Mouse (Mus musculus): Measurements from ENCODE around the gene Lrp6. TPM values are rescaled to one million over a fixed set of nuclear protein-coding genes. Genes with fewer than 3 reads are reported as not detected.

Lrp6 gene
- total and polyA plus RNA-seq, 3 experiments = 16.5 to 50.0 (median 48.7) TPM

GRCm38 (mm10) chr6:134582110-134582509 lies 15.3 kb upstream of the Lrp6 start:
- H3K4me1 ChIP-seq (ENCODE audit: control insufficient read depth, insufficient read depth, low read length) = no peaks in the 10 kb centered on the region
- intact Hi-C loops (cut with DNase I) = no loop called here
- WGBS = 74% methylated on average over 5 of the region's 5 CpGs
- H3K4me3 ChIP-seq = no peak overlapping the region
- H3K27ac ChIP-seq = no peak overlapping the region
- no peaks in the 10 kb centered on the region for H3K36me3 ChIP-seq (ENCODE audit: control insufficient read depth, insufficient read depth, low read length)
- H3K79me2 ChIP-seq (replicated peaks; ENCODE audit: control insufficient read depth, insufficient read depth, low read length) = no peaks in the 10 kb centered on the region
- no peak overlapping the region for H3K9ac ChIP-seq (ENCODE audit: low read depth, low read length)
- TF ChIP-seq POLR2A (IDR thresholded peaks at IDR 0.05; ENCODE audit: insufficient read depth, low read depth, low read length) (no peak), CTCF (IDR thresholded peaks at IDR 0.05) (no peak), EP300 (IDR thresholded peaks at IDR 0.05; ENCODE audit: insufficient read depth, low read depth, low read length) (no peak)
- no peaks in the 10 kb centered on the region for H3K27me3 ChIP-seq (ENCODE audit: control insufficient read depth, insufficient read depth, low read length)
- DNase-seq = no peak

DNA sequence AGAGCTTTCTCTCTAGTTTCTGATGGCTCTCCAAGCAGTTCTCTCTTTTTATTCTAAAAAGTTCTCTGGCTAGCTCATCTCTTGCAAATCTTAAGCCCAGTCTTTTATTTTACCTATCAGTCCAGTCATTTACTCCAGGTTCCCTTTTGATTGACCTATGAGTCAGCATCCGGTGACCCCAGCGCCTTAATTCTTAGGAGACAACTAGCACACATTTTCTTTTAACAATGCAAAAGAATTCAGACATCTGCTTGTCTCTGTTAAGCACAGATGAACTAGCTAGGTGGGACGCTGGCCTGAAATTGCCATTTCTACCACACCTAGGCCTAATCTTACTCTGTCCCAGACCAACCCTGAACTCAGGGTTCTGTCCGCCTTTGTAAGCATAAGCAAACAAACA lies 12.7 kb upstream of the Lrp6 start:
- peaks cover 10% of the 10 kb centered on the region for H3K4me1 ChIP-seq (ENCODE audit: control insufficient read depth, insufficient read depth, low read length)
- DNase-seq = no peak
- TF ChIP-seq CTCF (IDR thresholded peaks at IDR 0.05) (no peak), POLR2A (IDR thresholded peaks at IDR 0.05; ENCODE audit: insufficient read depth, low read depth, low read length) (no peak), EP300 (IDR thresholded peaks at IDR 0.05; ENCODE audit: insufficient read depth, low read depth, low read length) (no peak)
- no peaks in the 10 kb centered on the region for H3K79me2 ChIP-seq (replicated peaks; ENCODE audit: control insufficient read depth, insufficient read depth, low read length)
- H3K27ac ChIP-seq = no peak overlapping the region
- 94% methylated on average over 4 of the region's 4 CpGs for WGBS
- no peak overlapping the region for H3K4me3 ChIP-seq
- intact Hi-C loops (cut with DNase I) = no loop called here
- H3K9ac ChIP-seq (ENCODE audit: low read depth, low read length) = no peak overlapping the region
- H3K36me3 ChIP-seq (ENCODE audit: control insufficient read depth, insufficient read depth, low read length) = peaks cover 2% of the 10 kb centered on the region; the same call in 1 of the 2 replicates
- no peaks in the 10 kb centered on the region for H3K27me3 ChIP-seq (ENCODE audit: control insufficient read depth, insufficient read depth, low read length)

GRCm38 (mm10) chr6:134578039-134578438 lies 11.3 kb upstream of the Lrp6 start:
- Histone ChIP-seq H3K27me3 (ENCODE audit: control insufficient read depth, insufficient read depth, low read length) (no peaks in the 10 kb centered on the region), H3K9ac (ENCODE audit: low read depth, low read length) (no peak overlapping the region), H3K36me3 (ENCODE audit: control insufficient read depth, insufficient read depth, low read length) (peaks cover 2% of the 10 kb centered on the region; the same call in 1 of the 2 replicates), H3K4me3 (no peak overlapping the region), H3K27ac (no peak overlapping the region), H3K4me1 (ENCODE audit: control insufficient read depth, insufficient read depth, low read length) (peaks cover 14% of the 10 kb centered on the region), H3K79me2 (replicated peaks; ENCODE audit: control insufficient read depth, insufficient read depth, low read length) (no peaks in the 10 kb centered on the region)
- DNase-seq = no peak
- WGBS = 67% methylated on average over 6 of the region's 6 CpGs
- TF ChIP-seq POLR2A (IDR thresholded peaks at IDR 0.05; ENCODE audit: insufficient read depth, low read depth, low read length) = no peak
- TF ChIP-seq CTCF (IDR thresholded peaks at IDR 0.05) = no peak
- no peak for TF ChIP-seq EP300 (IDR thresholded peaks at IDR 0.05; ENCODE audit: insufficient read depth, low read depth, low read length)
- intact Hi-C loops (cut with DNase I) = no loop called here

DNA sequence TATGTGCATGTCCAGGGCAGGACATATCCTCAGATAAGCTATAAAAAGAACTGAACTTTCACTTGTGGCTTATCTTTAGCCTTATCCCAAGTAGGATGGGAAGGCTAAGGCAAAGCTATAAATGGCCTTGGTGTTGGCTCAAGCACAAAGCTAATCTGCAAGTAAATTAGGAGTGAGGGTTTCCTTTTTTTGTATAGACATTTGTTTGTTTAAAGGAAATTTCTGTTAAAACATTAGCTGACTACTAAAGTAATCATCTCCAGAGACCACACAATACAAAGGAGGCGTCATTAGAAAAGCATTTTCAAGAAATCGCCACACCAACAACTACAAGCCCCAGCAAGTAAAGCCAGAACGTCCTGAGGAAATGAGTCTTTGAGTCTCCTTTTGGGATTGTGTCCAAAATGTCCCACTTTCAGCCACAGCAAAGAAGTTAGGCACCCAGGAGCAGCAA lies 8.6 kb upstream of the Lrp6 start:
- Histone ChIP-seq H3K27ac (peak overlapping the region; percentile 71), H3K79me2 (replicated peaks; ENCODE audit: control insufficient read depth, insufficient read depth, low read length) (no peaks in the 10 kb centered on the region), H3K4me3 (no peak overlapping the region), H3K27me3 (ENCODE audit: control insufficient read depth, insufficient read depth, low read length) (no peaks in the 10 kb centered on the region), H3K36me3 (ENCODE audit: control insufficient read depth, insufficient read depth, low read length) (peaks cover 2% of the 10 kb centered on the region; the same call in 1 of the 2 replicates), H3K9ac (ENCODE audit: low read depth, low read length) (no peak overlapping the region), H3K4me1 (ENCODE audit: control insufficient read depth, insufficient read depth, low read length) (peaks cover 15% of the 10 kb centered on the region)
- TF ChIP-seq POLR2A (IDR thresholded peaks at IDR 0.05; ENCODE audit: insufficient read depth, low read depth, low read length) (no peak), EP300 (IDR thresholded peaks at IDR 0.05; ENCODE audit: insufficient read depth, low read depth, low read length) (no peak), CTCF (IDR thresholded peaks at IDR 0.05) (no peak)
- intact Hi-C loops (cut with DNase I) = no loop called here
- DNase-seq = peak in 1 of 2 experiments; percentile 27
- 19% methylated on average over 3 of the region's 3 CpGs for WGBS

- Histone ChIP-seq H3K36me3 (ENCODE audit: control insufficient read depth, insufficient read depth, low read length) (peaks cover 2% of the 10 kb centered on the region; the same call in 1 of the 2 replicates), H3K27ac (no peak overlapping the region), H3K4me1 (ENCODE audit: control insufficient read depth, insufficient read depth, low read length) (peaks cover 4% of the 10 kb centered on the region), H3K27me3 (ENCODE audit: control insufficient read depth, insufficient read depth, low read length) (no peaks in the 10 kb centered on the region), H3K4me3 (no peak overlapping the region), H3K9ac (ENCODE audit: low read depth, low read length) (no peak overlapping the region), H3K79me2 (replicated peaks; ENCODE audit: control insufficient read depth, insufficient read depth, low read length) (peaks cover 3% of the 10 kb centered on the region; the same call in 1 of the 2 replicates)
- WGBS = 91% methylated on average over 5 of the region's 5 CpGs
- DNase-seq = no peak
- intact Hi-C loops (cut with DNase I) = loop anchor here (5.0 kb wide), 4 partner anchors 39 to 264 kb away; partner anchors contain the start of genes Crebl2 and Dusp16
- TF ChIP-seq CTCF (IDR thresholded peaks at IDR 0.05) (no peak), POLR2A (IDR thresholded peaks at IDR 0.05; ENCODE audit: insufficient read depth, low read depth, low read length) (no peak), EP300 (IDR thresholded peaks at IDR 0.05; ENCODE audit: insufficient read depth, low read depth, low read length) (no peak)
Observed at GRCm38 (mm10) chr6:134567986-134568556, 1.3 kb upstream of the Lrp6 start.

GRCm38 (mm10) chr6:134566248-134566817 lies 432 bp downstream of the Lrp6 start:
- TF ChIP-seq POLR2A (IDR thresholded peaks at IDR 0.05; ENCODE audit: insufficient read depth, low read depth, low read length) (no peak), EP300 (IDR thresholded peaks at IDR 0.05; ENCODE audit: insufficient read depth, low read depth, low read length) (no peak), CTCF (IDR thresholded peaks at IDR 0.05) (no peak)
- Histone ChIP-seq H3K4me1 (ENCODE audit: control insufficient read depth, insufficient read depth, low read length) (peaks cover 3% of the 10 kb centered on the region), H3K4me3 (peak overlapping the region; percentile 69), H3K79me2 (replicated peaks; ENCODE audit: control insufficient read depth, insufficient read depth, low read length) (peaks cover 6% of the 10 kb centered on the region), H3K27me3 (ENCODE audit: control insufficient read depth, insufficient read depth, low read length) (no peaks in the 10 kb centered on the region), H3K9ac (ENCODE audit: low read depth, low read length) (peak overlapping the region; percentile 100), H3K36me3 (ENCODE audit: control insufficient read depth, insufficient read depth, low read length) (peaks cover 2% of the 10 kb centered on the region; the same call in 1 of the 2 replicates), H3K27ac (peak overlapping the region; percentile 99)
- DNase-seq = no peak
- 1% methylated on average over 34 of the region's 64 CpGs for WGBS
- intact Hi-C loops (cut with DNase I) = loop anchor here (5.0 kb wide), 4 partner anchors 39 to 266 kb away; partner anchors contain the start of genes Crebl2 and Dusp16
